Mouse (Mus musculus): ENCODE data around the gene Cfap77. TPM values are rescaled to one million over a fixed set of nuclear protein-coding genes. Genes with fewer than 3 reads are reported as not detected.

Cfap77 gene
- polyA plus RNA-seq, 1 experiment, result 0.38 TPM

GRCm38 (mm10) chr2:29053802-29054544 is 893 bp downstream of the Cfap77 start:
- TF ChIP-seq CTCF (IDR thresholded peaks at IDR 0.05; ENCODE audit: borderline replicate concordance, control insufficient read depth, extremely low read depth, insufficient read depth, low read length, poor library complexity) (no peak), POLR2A (IDR thresholded peaks at IDR 0.05; ENCODE audit: control insufficient read depth, extremely low read depth, insufficient read depth, low read length, poor library complexity) (no peak)
- Histone ChIP-seq H3K27me3 (ENCODE audit: control insufficient read depth, insufficient read depth, low read length) (no peaks in the 10 kb centered on the region), H3K4me3 (ENCODE audit: control insufficient read depth, insufficient read depth, low read length) (peak overlapping the region; percentile 61), H3K4me1 (replicated peaks; ENCODE audit: control insufficient read depth, insufficient read depth, low read length) (peaks cover 16% of the 10 kb centered on the region), H3K36me3 (ENCODE audit: control insufficient read depth, insufficient read depth, low read length) (no peaks in the 10 kb centered on the region), H3K27ac (ENCODE audit: control insufficient read depth, insufficient read depth, low read length) (no peak overlapping the region)
- 2% methylated on average over 20 of the region's 20 CpGs for WGBS
- DNase-seq, result peak; percentile 65

GRCm38 (mm10) chr2:29052943-29053454 is 1.9 kb downstream of the Cfap77 start:
- 37% methylated on average over 4 of the region's 4 CpGs for WGBS
- peaks cover 16% of the 10 kb centered on the region for H3K4me1 ChIP-seq (replicated peaks; ENCODE audit: control insufficient read depth, insufficient read depth, low read length)
- no peaks in the 10 kb centered on the region for H3K36me3 ChIP-seq (ENCODE audit: control insufficient read depth, insufficient read depth, low read length)
- TF ChIP-seq CTCF (IDR thresholded peaks at IDR 0.05; ENCODE audit: borderline replicate concordance, control insufficient read depth, extremely low read depth, insufficient read depth, low read length, poor library complexity), result peak; percentile 93
- TF ChIP-seq POLR2A (IDR thresholded peaks at IDR 0.05; ENCODE audit: control insufficient read depth, extremely low read depth, insufficient read depth, low read length, poor library complexity), result no peak
- H3K27ac ChIP-seq (ENCODE audit: control insufficient read depth, insufficient read depth, low read length), result no peak overlapping the region
- peak; percentile 60 for DNase-seq
- H3K27me3 ChIP-seq (ENCODE audit: control insufficient read depth, insufficient read depth, low read length), result no peaks in the 10 kb centered on the region
- no peak overlapping the region for H3K4me3 ChIP-seq (ENCODE audit: control insufficient read depth, insufficient read depth, low read length)

GRCm38 (mm10) chr2:29051932-29052331 is 2.9 kb downstream of the Cfap77 start:
- TF ChIP-seq POLR2A (IDR thresholded peaks at IDR 0.05; ENCODE audit: control insufficient read depth, extremely low read depth, insufficient read depth, low read length, poor library complexity) (no peak), CTCF (IDR thresholded peaks at IDR 0.05; ENCODE audit: borderline replicate concordance, control insufficient read depth, extremely low read depth, insufficient read depth, low read length, poor library complexity) (no peak)
- Histone ChIP-seq H3K4me1 (replicated peaks; ENCODE audit: control insufficient read depth, insufficient read depth, low read length) (peaks cover 16% of the 10 kb centered on the region), H3K27me3 (ENCODE audit: control insufficient read depth, insufficient read depth, low read length) (no peaks in the 10 kb centered on the region), H3K36me3 (ENCODE audit: control insufficient read depth, insufficient read depth, low read length) (no peaks in the 10 kb centered on the region), H3K27ac (ENCODE audit: control insufficient read depth, insufficient read depth, low read length) (peak overlapping the region; percentile 34; the same call in 1 of the 2 replicates), H3K4me3 (ENCODE audit: control insufficient read depth, insufficient read depth, low read length) (no peak overlapping the region)
- DNase-seq, result no peak
- WGBS, result 20% methylated on average over 5 of the region's 5 CpGs

GRCm38 (mm10) chr2:29046151-29046550 is 8.7 kb downstream of the Cfap77 start:
- Histone ChIP-seq H3K36me3 (ENCODE audit: control insufficient read depth, insufficient read depth, low read length) (no peaks in the 10 kb centered on the region), H3K27ac (ENCODE audit: control insufficient read depth, insufficient read depth, low read length) (no peak overlapping the region), H3K4me3 (ENCODE audit: control insufficient read depth, insufficient read depth, low read length) (no peak overlapping the region), H3K27me3 (ENCODE audit: control insufficient read depth, insufficient read depth, low read length) (no peaks in the 10 kb centered on the region), H3K4me1 (replicated peaks; ENCODE audit: control insufficient read depth, insufficient read depth, low read length) (0 out of 2 replicates have a peak, but pooled peaks cover 2% of the 10 kb centered on the region)
- no peak for TF ChIP-seq CTCF (IDR thresholded peaks at IDR 0.05; ENCODE audit: borderline replicate concordance, control insufficient read depth, extremely low read depth, insufficient read depth, low read length, poor library complexity)
- TF ChIP-seq POLR2A (IDR thresholded peaks at IDR 0.05; ENCODE audit: control insufficient read depth, extremely low read depth, insufficient read depth, low read length, poor library complexity), result no peak
- no peak for DNase-seq
- WGBS, result 86% methylated on average over 16 of the region's 16 CpGs

- WGBS, result 94% methylated on average over 5 of the region's 5 CpGs
- H3K36me3 ChIP-seq (ENCODE audit: control insufficient read depth, insufficient read depth, low read length), result no peaks in the 10 kb centered on the region
- no peak for DNase-seq
- TF ChIP-seq CTCF (IDR thresholded peaks at IDR 0.05; ENCODE audit: borderline replicate concordance, control insufficient read depth, extremely low read depth, insufficient read depth, low read length, poor library complexity) (no peak), POLR2A (IDR thresholded peaks at IDR 0.05; ENCODE audit: control insufficient read depth, extremely low read depth, insufficient read depth, low read length, poor library complexity) (no peak)
- no peak overlapping the region for H3K4me3 ChIP-seq (ENCODE audit: control insufficient read depth, insufficient read depth, low read length)
- no peaks in the 10 kb centered on the region for H3K4me1 ChIP-seq (replicated peaks; ENCODE audit: control insufficient read depth, insufficient read depth, low read length)
- no peak overlapping the region for H3K27ac ChIP-seq (ENCODE audit: control insufficient read depth, insufficient read depth, low read length)
- no peaks in the 10 kb centered on the region for H3K27me3 ChIP-seq (ENCODE audit: control insufficient read depth, insufficient read depth, low read length)
Observed at GRCm38 (mm10) chr2:29042124-29042523, 12.7 kb downstream of the Cfap77 start.

GRCm38 (mm10) chr2:29041477-29041768 is 13.4 kb downstream of the Cfap77 start:
- WGBS, result 59% methylated on average over 8 of the region's 8 CpGs
- no peaks in the 10 kb centered on the region for H3K4me1 ChIP-seq (replicated peaks; ENCODE audit: control insufficient read depth, insufficient read depth, low read length)
- no peak for TF ChIP-seq POLR2A (IDR thresholded peaks at IDR 0.05; ENCODE audit: control insufficient read depth, extremely low read depth, insufficient read depth, low read length, poor library complexity)
- TF ChIP-seq CTCF (IDR thresholded peaks at IDR 0.05; ENCODE audit: borderline replicate concordance, control insufficient read depth, extremely low read depth, insufficient read depth, low read length, poor library complexity), result no peak
- H3K27ac ChIP-seq (ENCODE audit: control insufficient read depth, insufficient read depth, low read length), result no peak overlapping the region
- H3K4me3 ChIP-seq (ENCODE audit: control insufficient read depth, insufficient read depth, low read length), result no peak overlapping the region
- DNase-seq, result no peak
- H3K27me3 ChIP-seq (ENCODE audit: control insufficient read depth, insufficient read depth, low read length), result no peaks in the 10 kb centered on the region
- H3K36me3 ChIP-seq (ENCODE audit: control insufficient read depth, insufficient read depth, low read length), result no peaks in the 10 kb centered on the region
